Mouse (Mus musculus) heart, adult 2 months (tissue): ENCODE data around the gene Dnajb5.

Experiments used
- CTCF ChIP-seq: fragments of 200-600 bp; IDR thresholded peaks from 2 replicates; pipeline ENCODE4 v1.8.1; 2022; ENCODE audit warnings: antibody characterized with exemption, mild to moderate bottlenecking, moderate library complexity
- EP300 ChIP-seq: fragments of 200-500 bp; IDR thresholded peaks from 2 replicates; pipeline ENCODE4 v1.6.1; 2011; ENCODE audit warnings: low read depth, low read length, control low read depth; ENCODE audit not compliant: insufficient read depth

DNA sequence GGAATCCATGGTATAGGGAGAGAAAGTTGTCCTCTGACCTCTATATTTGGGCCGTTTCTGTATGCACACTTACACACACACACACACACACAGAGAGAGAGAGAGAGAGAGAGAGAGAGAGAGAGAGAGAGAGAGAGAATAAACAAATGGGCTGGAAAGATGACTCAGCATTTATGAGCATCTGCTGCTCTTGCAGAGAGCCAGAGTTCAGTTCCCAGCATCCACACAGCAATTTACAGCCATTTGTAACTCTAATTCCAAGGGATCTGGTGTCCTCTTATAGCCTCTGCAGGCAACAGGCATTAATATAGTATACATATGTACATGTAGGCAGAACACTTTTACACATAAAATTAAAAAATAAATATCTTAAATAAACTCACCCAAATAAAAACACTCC lies 45.7 kb upstream of the Dnajb5 start:
- TF ChIP-seq CTCF = no peak
- TF ChIP-seq EP300 = no peak
